Mouse (Mus musculus) limb, embryonic 11.5 days (tissue): Measurements from ENCODE around the gene Olfr1357. TPM values are rescaled to one million over a fixed set of nuclear protein-coding genes. Genes with fewer than 3 reads are reported as not detected.

Experiments
- ATAC-seq: fragments of 200-750 bp; cut with Nextera tagmentation; 2 replicates; pipeline ENCODE4 v1.8.0; 2017; ENCODE audit warnings: low read depth; ENCODE audit not compliant: insufficient number of reproducible peaks, low FRiP score, low TSS enrichment
- DNase-seq: peaks from one replicate; pipeline ENCODE4 v3.0.0-alpha.2; 2015; ENCODE audit warnings: low spot score
- H3K27ac ChIP-seq: fragments of 300-500 bp; sonication (generic); replicated peaks from 2 replicates; pipeline ENCODE4 v1.5.1; 2014; ENCODE audit warnings: low read depth, mild to moderate bottlenecking, low read length
- H3K27me3 ChIP-seq: fragments of 300-500 bp; sonication (generic); 2 replicates; pipeline ENCODE4 v1.6.1; 2014; ENCODE audit warnings: mild to moderate bottlenecking, low read length, mixed read lengths; ENCODE audit not compliant: control insufficient read depth, insufficient read depth
- H3K36me3 ChIP-seq: fragments of 300-500 bp; sonication (generic); 2 replicates; pipeline ENCODE4 v1.6.1; 2014; ENCODE audit warnings: mild to moderate bottlenecking, low read length, moderate library complexity, mixed read lengths; ENCODE audit not compliant: control insufficient read depth, insufficient read depth
- H3K4me1 ChIP-seq: fragments of 300-500 bp; sonication (generic); 2 replicates; pipeline ENCODE4 v1.6.1; 2014; ENCODE audit warnings: low read length, mixed read lengths; ENCODE audit not compliant: control insufficient read depth, insufficient read depth
- H3K4me2 ChIP-seq: fragments of 300-500 bp; sonication (generic); 2 replicates; pipeline ENCODE4 v1.6.1; 2014; ENCODE audit warnings: low read depth, mild to moderate bottlenecking, moderate library complexity; ENCODE audit not compliant: severe bottlenecking
- H3K4me3 ChIP-seq: fragments of 300-500 bp; sonication (generic); 2 replicates; pipeline ENCODE4 v1.5.1; 2014; ENCODE audit warnings: low read depth, low read length
- H3K9ac ChIP-seq: fragments of 300-500 bp; sonication (generic); 2 replicates; pipeline ENCODE4 v1.6.1; 2014; ENCODE audit warnings: mild to moderate bottlenecking, low read length
- H3K9me3 ChIP-seq: fragments of 300-500 bp; sonication (generic); 2 replicates; pipeline ENCODE4 v1.6.1; 2016; ENCODE audit warnings: low read length; ENCODE audit not compliant: control insufficient read depth
- WGBS: fragments of 180-500 bp; shearing (Covaris S2); extraction: QIAGEN DNeasy Blood & Tissue Kit; methylation state at CpG from one replicate; pipeline ENCODE4 v1.1.7; 2014; 5-methylcytosine and 5-hydroxymethylcytosine counted together
- polyA plus RNA-seq: library from polyadenylated mRNA; unstranded; fragments of >200 nt; fragmentation: Nextera tagmentation; extraction: Ambion mirVana; gene quantifications from 2 replicates; pipeline ENCODE4 v1.2.1, GENCODE M21; 2014

Gene Olfr1357
- polyA plus RNA-seq, 1 experiment from 2014 or later: not detected

DNA sequence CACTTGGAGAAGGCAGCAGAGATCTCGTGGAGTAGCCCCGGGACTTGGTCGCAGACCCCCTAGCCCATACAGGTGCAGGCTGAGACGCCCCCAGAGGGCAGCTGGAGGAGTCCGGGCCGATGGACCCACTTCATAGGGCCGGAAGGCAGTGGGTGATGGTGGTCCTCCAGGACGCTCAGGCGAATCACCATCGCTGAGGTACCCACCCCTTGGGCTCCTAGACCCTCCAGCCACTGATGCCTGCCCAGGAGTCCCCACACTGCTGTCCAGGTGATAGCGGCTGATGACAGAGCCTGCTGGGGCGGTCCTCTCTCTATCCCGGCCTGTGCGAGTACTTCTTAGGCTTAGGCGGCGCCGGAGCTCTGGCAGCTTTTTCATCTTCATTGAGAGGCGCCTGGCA lies 28.6 kb downstream of the Olfr1357 start:
- DNase-seq (no peak), ATAC-seq (no peak)
- WGBS: 95% methylated on average over 18 of the region's 18 CpGs
- no peaks in the 10 kb centered on the region for H3K27me3 ChIP-seq
- H3K9ac ChIP-seq: no peak overlapping the region
- peaks cover 23% of the 10 kb centered on the region; the same call in 1 of the 2 replicates for H3K36me3 ChIP-seq
- no peak overlapping the region for H3K27ac ChIP-seq
- H3K9me3 ChIP-seq: no peaks in the 10 kb centered on the region
- H3K4me2 ChIP-seq: no peak overlapping the region
- no peak overlapping the region for H3K4me3 ChIP-seq
- peaks cover 8% of the 10 kb centered on the region; the same call in 1 of the 2 replicates for H3K4me1 ChIP-seq

DNA sequence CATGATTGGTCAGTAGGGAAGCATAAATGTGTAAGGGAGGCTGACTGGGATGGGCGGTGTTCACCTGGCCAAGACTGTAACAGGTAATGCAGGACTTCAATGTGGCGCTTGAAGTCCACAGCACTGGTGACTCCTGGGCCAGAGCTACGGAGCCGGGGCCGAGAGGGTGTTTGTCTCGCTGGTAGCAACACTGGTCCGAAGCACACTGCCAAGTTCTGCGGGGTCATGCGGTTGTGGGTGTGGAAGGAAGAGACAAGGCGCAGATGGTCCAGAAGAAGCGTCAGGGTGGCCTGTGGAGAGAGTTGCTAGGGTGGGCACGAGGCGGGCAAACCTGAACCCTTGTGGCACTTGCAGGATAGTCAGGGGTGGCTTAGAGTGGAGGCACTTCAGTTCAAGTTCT lies 31.8 kb downstream of the Olfr1357 start:
- Histone ChIP-seq H3K4me1 (peaks cover 8% of the 10 kb centered on the region; the same call in 1 of the 2 replicates), H3K27ac (no peak overlapping the region), H3K4me2 (no peak overlapping the region), H3K36me3 (peaks cover 27% of the 10 kb centered on the region; the same call in 1 of the 2 replicates), H3K9ac (no peak overlapping the region), H3K9me3 (no peaks in the 10 kb centered on the region), H3K4me3 (no peak overlapping the region), H3K27me3 (no peaks in the 10 kb centered on the region)
- DNase-seq: no peak
- 96% methylated on average over 13 of the region's 13 CpGs for WGBS
- no peak for ATAC-seq

DNA sequence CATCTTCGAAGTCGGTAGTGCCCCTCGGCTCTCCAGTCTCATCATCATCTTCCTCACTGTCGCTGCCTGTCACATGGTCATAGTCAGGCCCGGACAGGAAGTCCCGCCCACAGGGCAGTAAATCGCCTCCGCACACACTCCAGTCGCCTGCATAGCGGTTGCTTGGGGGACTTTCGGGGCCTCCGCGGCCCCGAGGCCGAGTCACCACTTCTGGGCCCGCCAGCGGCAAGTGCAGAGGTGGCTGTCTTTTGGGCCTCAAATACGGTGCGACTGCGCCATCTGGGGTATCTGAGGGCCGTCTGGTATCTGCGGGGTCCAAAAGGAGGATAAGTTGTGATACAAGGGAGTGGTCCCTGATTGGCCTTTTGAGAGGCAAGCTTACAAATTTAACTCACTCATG lies 32.3 kb downstream of the Olfr1357 start:
- no peak overlapping the region for H3K9ac ChIP-seq
- H3K27ac ChIP-seq: no peak overlapping the region
- WGBS: 87% methylated on average over 22 of the region's 22 CpGs
- peaks cover 6% of the 10 kb centered on the region; the same call in 1 of the 2 replicates for H3K4me1 ChIP-seq
- H3K36me3 ChIP-seq: peaks cover 27% of the 10 kb centered on the region; the same call in 1 of the 2 replicates
- no peak overlapping the region for H3K4me2 ChIP-seq
- ATAC-seq (no peak), DNase-seq (no peak)
- no peaks in the 10 kb centered on the region for H3K27me3 ChIP-seq
- H3K9me3 ChIP-seq: no peaks in the 10 kb centered on the region
- no peak overlapping the region for H3K4me3 ChIP-seq

DNA sequence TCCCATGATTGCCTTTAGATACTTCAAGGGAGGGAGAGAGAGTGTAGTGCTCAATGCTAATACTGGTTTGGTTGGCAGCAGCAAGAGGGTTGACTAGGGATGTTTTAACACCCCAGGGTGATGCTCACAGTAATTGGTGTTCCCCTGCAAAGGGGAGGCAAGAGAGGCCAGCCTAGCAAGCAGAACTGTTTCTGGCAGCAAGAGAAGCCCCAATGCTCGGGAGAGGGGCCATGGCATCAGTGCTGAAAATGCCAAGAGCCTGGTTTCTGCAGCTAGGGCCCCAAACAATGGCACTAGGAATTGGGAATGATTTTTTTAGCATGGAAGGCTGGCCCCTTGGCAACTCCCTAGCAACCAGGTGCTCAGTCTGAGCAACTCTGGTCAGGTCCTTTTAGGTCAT lies 32.9 kb downstream of the Olfr1357 start:
- DNase-seq (no peak), ATAC-seq (no peak)
- H3K27me3 ChIP-seq: no peaks in the 10 kb centered on the region
- peaks cover 27% of the 10 kb centered on the region; the same call in 1 of the 2 replicates for H3K36me3 ChIP-seq
- H3K4me1 ChIP-seq: 0 out of 2 replicates have a peak, but pooled peaks cover 2% of the 10 kb centered on the region
- no peak overlapping the region for H3K4me2 ChIP-seq
- H3K9me3 ChIP-seq: no peaks in the 10 kb centered on the region
- no peak overlapping the region for H3K9ac ChIP-seq
- no peak overlapping the region for H3K4me3 ChIP-seq
- 93% methylated on average over 1 of the region's 1 CpGs for WGBS
- H3K27ac ChIP-seq: no peak overlapping the region

DNA sequence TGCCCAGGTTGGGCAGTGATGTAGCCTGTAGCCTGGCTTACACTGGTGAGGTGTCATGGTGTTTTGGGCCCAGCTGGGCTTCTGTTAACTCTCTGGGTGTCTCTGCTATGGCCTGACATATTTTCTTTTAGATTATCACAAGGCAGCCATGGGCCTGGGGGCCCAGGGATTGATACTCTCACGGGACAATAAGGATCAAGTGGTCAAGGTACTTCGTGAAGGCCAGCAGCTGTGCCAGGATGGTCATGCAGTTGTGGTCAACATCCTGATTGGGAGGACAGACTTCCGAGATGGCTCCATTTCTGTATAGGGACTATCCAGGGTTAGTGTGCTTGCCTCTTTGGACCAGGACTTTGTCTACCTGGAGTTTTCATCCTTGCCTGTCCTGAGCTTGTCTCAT lies 33.9 kb downstream of the Olfr1357 start:
- ATAC-seq (no peak), DNase-seq (no peak)
- no peaks in the 10 kb centered on the region for H3K4me1 ChIP-seq
- H3K27me3 ChIP-seq: no peaks in the 10 kb centered on the region
- H3K36me3 ChIP-seq: peaks cover 24% of the 10 kb centered on the region; the same call in 1 of the 2 replicates
- H3K27ac ChIP-seq: no peak overlapping the region
- H3K9ac ChIP-seq: no peak overlapping the region
- 85% methylated on average over 3 of the region's 3 CpGs for WGBS
- H3K9me3 ChIP-seq: no peaks in the 10 kb centered on the region
- no peak overlapping the region for H3K4me3 ChIP-seq
- no peak overlapping the region for H3K4me2 ChIP-seq

DNA sequence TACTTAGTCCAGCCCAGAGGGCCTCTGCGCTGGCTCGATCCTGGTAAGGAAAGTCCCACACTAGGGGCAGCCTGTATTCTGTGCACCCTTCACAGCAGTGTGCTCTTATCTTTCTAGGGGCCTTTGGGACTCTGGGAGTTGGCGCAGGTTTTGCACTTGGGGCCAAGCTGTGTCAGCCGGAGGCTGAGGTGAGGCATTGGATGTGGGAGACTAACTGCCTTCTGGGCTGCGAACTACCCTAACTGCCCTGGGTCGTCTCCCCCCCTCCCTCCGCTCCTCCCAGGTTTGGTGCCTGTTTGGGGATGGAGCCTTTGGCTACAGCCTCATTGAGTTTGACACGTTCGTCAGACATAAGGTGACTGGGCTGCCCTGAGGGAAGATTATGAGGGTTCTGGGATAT lies 34.5 kb downstream of the Olfr1357 start:
- Histone ChIP-seq H3K4me2 (no peak overlapping the region), H3K4me3 (no peak overlapping the region), H3K27ac (no peak overlapping the region), H3K27me3 (no peaks in the 10 kb centered on the region), H3K36me3 (peaks cover 24% of the 10 kb centered on the region; the same call in 1 of the 2 replicates), H3K9ac (no peak overlapping the region), H3K9me3 (no peaks in the 10 kb centered on the region), H3K4me1 (no peaks in the 10 kb centered on the region)
- DNase-seq (no peak), ATAC-seq (no peak)
- WGBS: 76% methylated on average over 9 of the region's 9 CpGs

DNA sequence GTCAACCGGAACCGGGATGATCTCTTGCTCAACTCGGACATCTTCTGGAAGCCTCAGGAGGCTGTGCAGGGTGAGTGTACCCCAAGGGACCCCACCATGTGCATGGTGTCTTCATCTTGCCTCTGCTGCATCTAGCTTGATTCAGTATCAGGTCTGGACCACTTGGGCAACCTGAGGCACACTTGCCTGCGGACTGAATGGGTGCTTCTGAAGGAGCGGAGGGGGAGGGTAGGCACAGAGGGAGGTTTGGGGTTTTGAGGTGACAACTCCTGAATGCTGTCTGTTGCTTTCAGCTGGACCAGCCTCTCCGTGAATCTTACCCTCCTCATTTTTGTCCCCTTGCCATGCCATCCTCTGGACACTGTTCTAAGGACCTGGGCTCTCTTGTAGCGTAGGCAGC lies 36.8 kb downstream of the Olfr1357 start:
- WGBS: 91% methylated on average over 7 of the region's 7 CpGs
- Histone ChIP-seq H3K27ac (no peak overlapping the region), H3K9me3 (no peaks in the 10 kb centered on the region), H3K4me1 (no peaks in the 10 kb centered on the region), H3K36me3 (peaks cover 15% of the 10 kb centered on the region; the same call in 1 of the 2 replicates), H3K4me2 (no peak overlapping the region), H3K27me3 (no peaks in the 10 kb centered on the region), H3K9ac (no peak overlapping the region), H3K4me3 (no peak overlapping the region)
- DNase-seq (no peak), ATAC-seq (no peak)

DNA sequence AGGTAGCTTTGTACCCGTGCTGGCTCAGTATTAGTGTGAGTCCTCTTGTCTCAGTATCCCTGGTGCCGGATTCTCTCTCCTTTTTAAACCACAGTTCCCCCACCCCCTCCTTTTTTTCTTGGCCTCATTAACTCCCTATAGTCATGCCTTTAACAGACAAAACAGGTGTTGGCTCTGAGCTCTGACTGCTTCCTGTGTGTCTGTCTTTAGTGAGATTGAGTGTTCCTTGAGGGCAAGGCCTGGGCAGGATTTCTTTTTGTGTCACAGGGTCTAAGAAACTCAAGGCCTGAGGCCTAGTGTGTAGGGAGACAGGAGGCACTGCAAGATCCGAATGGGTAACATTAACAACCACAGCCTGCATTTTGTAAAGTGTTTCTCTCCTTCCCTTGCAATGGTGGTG lies 39.7 kb downstream of the Olfr1357 start:
- Histone ChIP-seq H3K9me3 (no peaks in the 10 kb centered on the region), H3K9ac (no peak overlapping the region), H3K36me3 (0 out of 2 replicates have a peak, but pooled peaks cover 3% of the 10 kb centered on the region), H3K4me1 (peaks cover 2% of the 10 kb centered on the region; the same call in 1 of the 2 replicates), H3K4me2 (no peak overlapping the region), H3K27me3 (no peaks in the 10 kb centered on the region), H3K4me3 (no peak overlapping the region), H3K27ac (no peak overlapping the region)
- DNase-seq (no peak), ATAC-seq (no peak)
- 69% methylated on average over 3 of the region's 3 CpGs for WGBS
